Mouse (Mus musculus): ENCODE data around the gene Mfap3l. TPM values are rescaled to one million over a fixed set of nuclear protein-coding genes. Genes with fewer than 3 reads are reported as not detected.

Gene Mfap3l
- total RNA-seq (2023): 1 to 10 TPM in 1 of 2 experiments, under 1 TPM in 1; 0.97 to 1.8 TPM

DNA sequence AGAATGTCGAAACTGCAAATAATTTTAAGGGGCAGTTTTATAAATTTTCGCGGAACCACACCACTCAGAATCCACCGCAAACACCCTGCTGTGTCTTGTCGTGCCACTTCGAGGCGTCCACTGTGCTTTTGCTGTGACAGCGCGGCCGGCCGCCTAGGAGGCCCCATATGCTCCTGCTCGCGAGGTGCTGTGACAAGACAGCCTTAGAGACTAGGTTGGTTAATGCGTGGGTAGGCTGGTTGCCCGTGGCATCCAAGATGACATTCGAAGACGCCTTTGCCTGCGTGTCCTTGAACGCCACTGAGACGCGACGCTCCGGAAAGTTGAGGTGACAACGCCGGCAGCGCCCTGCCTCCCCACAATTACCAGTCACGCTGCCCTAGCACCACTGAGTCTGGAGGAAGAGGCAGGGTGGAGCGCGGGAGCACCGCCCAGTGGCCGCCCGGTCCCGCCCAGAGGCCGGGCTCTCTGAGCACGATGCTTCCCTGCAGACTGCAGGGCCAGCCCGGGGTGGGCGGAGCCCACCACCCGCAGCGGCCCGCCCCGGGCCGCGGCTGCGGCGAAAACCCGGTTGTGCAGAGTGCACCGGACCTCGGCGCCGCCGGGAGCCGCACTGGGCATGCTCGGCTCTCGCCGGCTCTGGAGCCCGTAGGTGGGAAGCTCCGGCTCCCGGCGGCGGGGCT, at the start of gene Mfap3l:
Gene Mfap3l, plus strand, starts transcription at position 578 of the 683 bp plus-strand sequence.

Other genes with a start within 250 kb of the Mfap3l start
- not detected for gene Gm10283, start 129.6 kb upstream of the Mfap3l start, total RNA-seq (2023)
- gene Aadat, start 126.9 kb upstream of the Mfap3l start, total RNA-seq (2023): not detected